Mouse (Mus musculus): ENCODE measurements around the gene Hnf1b.

Gene Hnf1b

DNA sequence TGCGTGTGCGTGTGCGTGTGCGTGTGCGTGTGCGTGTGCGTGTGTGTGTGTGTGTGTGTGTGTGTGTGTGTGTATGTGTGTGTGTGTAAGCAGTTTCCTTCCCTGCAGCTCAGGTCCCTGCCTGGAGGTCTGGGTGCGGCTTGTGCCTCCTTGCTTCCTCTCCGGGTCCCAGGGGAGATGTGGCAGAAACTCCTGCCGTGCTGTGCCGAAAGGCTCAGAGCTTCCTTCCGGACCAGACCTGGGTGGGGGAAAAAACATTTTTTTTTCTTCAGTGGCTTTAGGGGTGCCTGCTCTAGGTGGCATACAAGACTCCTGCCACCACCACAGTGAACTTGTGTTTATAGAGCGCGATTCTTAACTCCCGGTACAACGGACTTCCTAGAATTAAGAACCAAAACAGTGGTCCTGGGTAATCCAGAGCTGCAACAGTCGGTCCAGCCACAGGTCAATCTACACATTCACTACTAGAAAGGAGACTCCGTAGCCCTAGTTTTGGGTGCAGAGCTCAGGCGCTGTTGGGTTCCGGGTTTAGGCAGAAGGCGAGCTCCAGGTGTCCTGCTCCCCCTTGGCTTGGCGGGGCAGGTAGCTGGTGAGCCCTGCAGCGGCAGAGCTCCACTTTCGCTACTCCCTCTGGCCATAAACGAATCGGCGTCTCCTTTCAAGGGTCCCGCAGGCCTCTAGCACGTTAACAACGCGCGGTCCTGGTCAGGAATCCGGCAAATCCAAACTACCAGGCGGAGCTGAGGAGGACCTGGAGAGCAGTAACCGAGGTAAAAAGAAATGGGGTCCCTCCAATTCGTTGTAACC is at the start of gene Hnf1b:
Hnf1b (plus strand) TSS at position 535 of the 807 bp plus-strand sequence.
- peak; percentile 44 for DNase-seq

DNA sequence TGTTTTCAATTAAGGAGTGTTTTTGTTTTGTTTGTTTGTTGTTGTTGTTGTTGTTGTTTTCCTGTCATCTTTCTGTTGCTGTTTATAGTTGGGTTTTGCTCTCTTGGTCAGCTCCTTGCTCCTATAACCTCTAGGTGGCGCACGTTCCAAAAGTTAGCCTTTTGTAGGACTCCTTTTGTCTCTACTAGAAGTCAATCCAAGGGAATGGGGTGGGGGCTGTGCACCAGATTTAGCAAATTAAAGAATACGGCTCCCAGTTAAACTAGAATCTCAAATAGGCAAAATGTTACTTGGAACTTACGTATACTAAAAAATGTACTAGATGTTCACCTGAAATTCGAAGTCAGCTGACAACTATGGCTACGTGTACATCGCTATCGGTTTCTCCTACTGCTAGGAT is 47.7 kb upstream of the Hnf1b start:
- peak; percentile 67 for DNase-seq

DNA sequence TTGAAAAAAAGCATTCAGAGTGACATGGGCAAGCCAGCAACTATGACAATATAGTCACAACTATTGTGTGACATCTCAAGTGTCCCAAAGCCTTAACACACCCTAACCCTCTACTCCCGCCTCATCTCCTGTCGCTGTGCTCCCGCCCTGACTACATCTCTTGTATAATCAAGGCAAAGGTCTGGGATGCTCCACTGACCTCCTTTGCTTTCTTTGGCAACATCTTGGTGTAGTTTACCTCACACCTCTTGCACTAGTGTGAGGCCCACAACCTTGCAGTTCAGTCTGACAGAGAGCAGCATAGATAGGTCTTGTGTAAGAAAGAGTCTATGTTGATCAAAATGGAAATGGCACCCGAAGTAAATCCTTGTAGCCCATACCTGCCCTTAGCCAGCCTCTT is 47.3 kb upstream of the Hnf1b start:
- DNase-seq: no peak

DNA sequence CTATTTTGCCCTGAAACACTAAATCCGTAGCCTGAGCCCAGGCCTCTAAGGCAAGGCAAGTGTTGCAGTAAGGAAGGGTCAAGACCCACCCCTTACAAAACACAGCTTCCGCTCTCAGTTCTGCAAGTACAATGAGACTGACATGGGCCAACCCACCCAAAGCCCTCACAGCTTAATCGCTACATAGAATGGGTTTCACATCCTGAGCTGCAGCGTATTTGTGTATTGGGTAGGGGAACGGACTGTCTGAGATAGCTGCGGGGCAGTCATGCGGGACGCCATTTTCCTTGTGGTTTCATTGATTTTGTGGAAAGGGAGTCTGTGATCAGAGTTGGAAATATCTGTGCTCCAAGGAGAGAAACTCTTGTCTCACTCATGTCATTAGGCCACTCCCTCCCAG is 39.4 kb upstream of the Hnf1b start:
- no peak for DNase-seq

DNA sequence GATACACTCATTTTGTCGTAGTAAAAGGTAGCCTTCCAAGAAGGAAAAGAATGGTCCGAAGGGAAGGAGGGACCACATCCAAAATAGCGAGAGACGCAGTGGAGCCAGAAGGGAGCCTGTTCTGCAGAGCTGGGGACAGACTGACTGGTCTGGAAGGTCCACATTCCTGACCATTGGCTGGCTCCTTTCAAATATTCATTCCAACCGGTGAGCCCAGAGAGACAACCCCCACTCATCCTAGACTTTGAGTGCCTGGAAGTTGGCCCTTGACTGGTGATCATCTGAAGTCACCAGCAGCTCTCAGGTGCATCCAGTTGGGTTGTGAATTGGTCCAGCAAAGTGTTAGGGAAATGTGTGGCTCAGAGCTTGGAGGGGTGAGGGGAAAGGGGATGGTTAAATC is 34.7 kb upstream of the Hnf1b start:
- DNase-seq: peak; percentile 12

DNA sequence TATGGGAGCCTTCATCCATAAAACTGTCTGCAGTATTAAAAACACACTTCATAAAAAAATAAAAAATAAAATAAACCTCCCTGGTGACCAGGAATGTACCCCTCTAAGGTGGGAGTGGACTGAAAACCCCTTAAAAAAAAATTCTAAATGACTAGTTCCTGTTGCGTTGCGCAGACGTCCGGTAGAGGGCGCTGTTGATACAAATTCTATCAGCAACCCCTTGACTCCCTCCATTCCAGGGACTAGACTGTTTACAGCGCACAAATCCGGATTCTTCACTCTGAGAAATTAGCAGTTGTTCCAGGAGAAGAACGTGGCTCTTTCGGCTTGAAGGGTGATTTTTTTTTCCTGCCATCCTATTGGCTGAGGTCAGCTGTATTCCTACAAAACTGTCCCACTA is 34.2 kb upstream of the Hnf1b start:
- DNase-seq: peak; percentile 81

DNA sequence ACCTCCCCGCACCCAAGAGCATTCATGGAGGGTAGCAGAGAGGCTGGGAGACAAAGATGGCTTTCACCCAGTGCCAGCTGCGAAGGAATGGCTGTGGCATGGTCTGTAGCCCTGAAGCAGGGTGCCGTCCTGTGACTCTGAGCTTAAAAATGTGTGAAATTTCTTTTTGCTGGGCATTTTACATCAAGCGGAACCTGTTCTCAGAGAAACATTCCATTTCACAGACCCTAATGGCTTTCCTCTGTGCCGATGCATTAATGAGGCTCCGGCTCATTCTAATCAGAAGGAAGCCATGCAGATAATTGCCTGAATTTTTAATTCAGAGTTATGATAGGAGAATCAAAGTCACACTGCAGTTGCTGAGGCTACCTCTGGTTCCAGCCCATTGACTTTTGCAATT is 32.8 kb upstream of the Hnf1b start:
- DNase-seq: no peak

DNA sequence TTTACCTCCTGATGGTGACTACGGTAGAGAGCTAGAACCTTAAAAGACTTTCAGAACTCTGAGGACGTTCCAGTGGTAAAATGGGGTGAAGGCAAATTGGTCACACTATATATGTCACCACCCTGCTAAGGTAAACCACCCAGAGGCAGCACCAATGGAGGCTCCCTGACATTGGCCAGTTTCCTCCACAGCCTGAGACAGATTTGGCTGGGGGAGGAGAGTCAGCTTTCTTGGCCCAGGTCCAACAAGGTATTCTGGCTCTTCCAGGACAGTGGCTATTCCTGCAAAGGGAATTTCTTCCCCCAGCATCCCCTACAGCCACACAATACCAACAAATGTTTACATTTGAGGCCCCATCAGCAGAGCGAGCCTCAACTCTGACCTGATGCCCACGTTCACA is 31.9 kb upstream of the Hnf1b start:
- DNase-seq: no peak

DNA sequence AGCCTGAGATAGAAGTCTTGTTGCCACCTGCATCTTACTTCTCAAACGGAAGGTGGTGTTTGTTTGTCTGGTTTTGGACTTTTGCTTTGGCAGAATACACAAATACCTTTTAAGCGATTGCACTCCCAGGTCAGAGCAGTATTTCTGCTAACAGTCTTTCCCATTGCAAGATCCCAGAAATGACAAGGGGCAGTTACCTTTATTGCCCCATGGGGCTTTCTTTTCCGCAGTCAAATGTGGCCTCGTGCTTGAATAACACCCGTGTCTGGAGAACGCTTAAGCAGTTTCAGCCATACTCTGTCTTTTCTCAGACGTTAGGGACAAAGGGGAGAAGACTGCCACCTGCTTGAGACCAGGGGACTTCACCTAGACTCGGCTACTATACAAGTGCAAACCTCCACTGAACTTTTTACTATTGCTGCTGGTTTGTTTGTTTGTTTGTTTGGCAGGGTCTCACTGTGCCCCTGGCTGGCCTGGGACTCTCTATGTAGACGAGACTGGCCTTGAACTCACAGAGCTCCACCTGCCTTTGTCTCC is 31.2 kb upstream of the Hnf1b start:
- no peak for DNase-seq

DNA sequence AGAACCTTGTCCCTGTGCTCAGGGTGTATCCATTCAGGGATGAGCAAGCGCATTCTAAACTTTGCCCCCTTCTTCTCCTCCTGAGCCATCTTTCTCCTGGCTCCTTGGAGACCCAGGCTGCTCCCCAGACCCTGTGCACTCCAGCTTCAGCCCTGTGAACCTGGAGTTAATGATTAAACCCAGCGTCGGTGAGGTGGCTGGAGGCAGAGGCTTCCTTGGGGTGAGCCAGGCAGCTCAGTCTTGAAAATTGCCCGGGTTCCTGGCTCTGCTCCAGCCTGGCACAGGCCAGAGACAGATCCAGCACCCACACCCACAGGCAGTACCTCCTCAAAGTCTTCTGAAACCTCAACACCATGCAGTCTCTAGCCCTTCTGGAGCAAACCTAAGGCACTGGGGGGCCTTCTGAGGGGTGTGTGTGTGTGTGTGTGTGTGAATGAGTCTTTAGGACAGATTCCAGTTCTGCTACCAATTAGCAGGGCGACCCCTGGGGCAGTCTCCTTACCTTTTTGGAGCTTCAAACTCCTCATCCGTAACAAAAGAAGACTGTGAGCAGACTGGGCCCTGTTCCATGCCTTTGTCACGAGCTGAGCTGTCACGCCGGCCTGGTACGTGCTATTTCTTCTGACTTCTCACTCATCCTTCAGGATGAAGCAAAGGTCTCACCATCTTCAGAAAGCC is 29.9 kb upstream of the Hnf1b start:
- DNase-seq: peak; percentile 7

DNA sequence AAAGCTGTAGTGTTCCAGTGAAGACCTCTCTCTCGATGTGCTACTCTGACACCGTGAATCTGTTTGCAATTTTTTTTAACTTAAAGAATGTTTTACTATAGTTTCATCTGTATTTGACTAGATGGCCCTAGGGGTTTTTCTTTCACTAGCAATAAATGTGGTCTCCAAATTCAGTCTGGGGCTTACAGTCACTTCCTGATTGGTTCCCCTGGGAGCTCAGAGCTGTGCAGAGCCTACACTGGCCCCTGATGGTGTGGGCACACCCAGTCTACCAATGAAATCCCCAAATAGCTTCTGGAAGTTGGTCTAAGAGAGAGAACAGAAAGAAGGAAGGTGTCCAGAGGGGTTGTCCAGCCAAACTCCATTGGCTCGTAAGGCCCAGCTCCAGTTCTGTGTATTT is 23.7 kb upstream of the Hnf1b start:
- no peak for DNase-seq

DNA sequence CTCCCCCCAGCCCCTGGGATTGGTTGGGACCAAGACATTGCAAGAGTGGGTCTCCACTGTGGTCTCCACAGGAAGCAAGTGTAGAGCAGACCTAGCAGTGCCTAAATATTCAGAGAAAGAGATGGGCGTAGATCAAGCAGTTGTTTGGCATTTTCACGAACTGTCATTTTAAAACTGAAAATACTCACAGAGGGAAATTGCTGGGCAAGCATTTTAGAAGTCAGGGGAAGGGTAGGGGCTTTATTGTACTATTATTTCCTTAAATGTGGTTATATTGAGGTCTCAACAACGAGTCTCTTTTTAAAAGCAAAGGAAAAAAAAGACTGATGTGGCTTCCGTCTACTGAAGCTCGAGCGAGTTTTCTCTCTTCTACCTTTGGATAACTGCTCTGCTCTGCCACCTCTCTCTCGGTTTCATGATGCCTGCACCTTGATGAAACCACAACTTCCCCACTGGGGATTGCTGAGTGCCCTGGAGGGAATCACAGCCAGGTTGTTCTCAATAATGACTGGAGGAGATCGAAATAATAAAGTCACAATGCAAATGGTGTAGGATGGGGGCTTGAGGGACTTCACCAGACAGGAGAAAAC is 21.2 kb upstream of the Hnf1b start:
- DNase-seq: no peak

DNA sequence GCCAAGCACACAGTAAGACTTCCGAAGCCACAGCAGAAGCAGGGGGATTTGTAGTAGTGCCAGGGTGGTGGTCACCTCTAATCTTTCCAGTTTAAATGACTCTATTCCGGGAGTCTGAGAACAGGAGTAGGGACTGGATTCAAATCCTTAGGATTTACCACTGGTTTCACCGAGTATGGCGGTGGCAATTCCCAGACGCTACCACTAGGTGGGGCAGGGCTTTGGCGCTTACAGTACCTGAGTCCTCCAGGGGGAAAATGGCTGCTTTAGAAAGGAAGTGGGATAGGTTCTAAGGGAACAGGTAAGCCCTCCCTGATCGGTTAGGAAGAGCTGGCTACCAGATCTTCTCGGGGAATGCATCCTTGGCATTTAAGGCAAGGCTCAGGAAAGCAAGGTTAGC is 17.5 kb upstream of the Hnf1b start:
- DNase-seq: peak; percentile 69

DNA sequence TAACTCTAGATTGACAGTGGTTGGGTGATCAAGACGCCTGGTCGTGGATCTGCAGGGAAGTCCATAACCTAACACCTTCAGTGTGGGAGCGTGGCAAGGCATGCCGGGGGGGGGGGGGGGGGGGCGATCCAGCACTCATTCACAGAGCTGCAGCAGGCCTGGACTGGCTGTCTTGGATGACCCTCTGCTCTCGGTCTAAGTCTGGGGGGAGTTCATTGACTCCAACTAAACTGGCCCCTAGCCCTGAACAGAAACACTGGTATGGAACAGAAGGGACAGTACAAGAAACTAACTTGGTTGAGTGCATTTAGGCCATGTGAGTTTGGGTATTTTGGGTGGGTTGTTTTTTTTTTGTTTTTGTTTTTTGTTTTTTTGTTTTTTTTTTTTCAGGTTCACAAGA is 16.3 kb upstream of the Hnf1b start:
- DNase-seq: no peak

DNA sequence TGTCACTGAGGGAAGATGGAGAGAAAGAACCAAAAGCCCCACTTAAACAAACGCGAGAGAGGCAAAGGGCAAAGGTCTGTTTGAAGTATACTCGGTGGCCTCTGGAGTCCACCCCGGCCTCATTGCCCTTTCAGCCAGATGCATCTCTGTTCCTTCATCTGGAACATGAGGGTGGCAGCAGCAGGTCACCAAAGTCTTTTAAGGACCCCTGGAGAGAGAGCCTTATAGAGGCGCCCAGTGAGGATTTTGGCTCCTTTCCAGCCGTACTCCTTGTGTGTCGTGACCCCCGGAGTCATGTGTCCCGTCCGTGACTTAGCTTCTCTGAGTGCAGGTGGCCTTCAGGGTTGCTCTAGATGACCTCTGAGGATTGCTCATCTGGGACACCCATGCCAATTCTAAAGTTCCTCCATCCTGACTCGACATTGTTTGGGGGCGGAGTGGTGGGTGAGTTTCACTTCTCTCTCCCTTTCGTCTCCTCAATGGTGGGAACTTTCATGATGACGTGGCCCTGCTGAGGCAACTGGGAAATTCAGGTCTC is 15.8 kb upstream of the Hnf1b start:
- peak; percentile 28 for DNase-seq

DNA sequence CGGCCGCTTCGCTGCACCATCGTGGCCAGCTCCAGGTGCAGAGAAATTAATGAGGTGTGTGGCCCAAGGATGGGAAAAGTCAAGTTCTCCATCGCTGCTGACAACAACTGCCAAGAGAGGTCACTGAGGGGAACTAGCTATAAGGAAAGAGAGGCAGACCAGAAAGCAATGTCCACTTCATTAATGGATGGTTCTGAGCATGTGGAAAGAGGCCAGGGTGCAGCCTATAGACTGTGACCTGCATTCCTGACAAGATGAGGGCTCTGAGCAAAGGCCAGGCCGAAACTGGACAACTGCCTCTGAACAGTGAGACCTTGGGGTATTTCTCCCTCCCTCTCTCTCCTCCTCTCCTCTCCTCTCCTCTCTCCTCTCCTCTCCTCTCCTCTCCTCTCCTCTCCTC is 10.4 kb upstream of the Hnf1b start:
- DNase-seq: no peak

DNA sequence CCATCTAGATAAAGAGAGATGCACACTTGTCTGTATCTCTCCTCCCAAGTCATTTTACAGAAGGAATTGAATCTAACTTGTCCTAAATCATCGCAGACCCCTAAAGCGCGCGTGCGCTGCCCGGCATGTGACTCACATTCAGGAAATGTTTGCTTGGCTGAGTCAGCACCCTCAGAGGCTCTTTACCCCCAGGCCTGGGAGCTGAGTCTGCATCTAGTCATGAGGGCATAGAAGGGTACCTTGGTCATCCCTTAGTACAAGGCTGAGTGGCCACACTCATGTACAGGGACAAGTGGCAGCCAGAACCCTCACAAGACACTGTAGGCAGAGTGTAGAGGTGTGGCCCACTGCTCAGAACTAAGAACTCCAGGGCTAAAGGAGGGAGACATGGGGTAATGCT is 6.3 kb upstream of the Hnf1b start:
- peak; percentile 30 for DNase-seq

DNA sequence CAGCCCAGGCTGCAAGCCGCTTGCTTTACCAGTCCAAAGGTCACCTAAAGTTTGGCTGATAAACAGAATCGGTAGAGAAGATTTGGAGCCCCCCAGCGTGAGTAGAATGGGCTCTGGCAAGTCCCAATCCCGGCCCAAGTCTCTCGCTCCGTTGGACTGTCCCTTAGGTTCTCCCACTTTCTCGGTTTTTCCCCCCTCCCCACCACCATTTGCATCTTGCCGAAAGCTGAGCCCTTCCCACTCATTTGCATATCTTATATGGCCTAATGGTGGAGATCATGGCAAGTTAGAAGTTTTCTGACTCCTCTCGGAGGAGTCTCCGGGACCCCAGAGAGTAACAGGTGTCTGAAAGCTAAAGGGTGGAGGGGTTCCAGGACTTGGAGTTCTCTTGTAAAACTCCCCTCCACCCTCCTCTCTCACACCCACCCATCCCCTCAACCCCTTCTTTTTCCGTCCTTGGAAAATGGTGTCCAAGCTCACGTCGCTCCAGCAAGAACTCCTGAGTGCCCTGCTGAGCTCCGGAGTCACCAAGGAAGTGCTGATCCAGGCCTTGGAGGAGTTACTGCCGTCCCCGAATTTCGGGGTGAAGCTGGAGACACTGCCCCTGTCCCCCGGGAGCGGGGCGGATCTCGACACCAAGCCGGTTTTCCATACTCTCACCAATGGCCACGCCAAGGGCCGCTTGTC is 866 bp downstream of the Hnf1b start:
- DNase-seq: peak; percentile 62

DNA sequence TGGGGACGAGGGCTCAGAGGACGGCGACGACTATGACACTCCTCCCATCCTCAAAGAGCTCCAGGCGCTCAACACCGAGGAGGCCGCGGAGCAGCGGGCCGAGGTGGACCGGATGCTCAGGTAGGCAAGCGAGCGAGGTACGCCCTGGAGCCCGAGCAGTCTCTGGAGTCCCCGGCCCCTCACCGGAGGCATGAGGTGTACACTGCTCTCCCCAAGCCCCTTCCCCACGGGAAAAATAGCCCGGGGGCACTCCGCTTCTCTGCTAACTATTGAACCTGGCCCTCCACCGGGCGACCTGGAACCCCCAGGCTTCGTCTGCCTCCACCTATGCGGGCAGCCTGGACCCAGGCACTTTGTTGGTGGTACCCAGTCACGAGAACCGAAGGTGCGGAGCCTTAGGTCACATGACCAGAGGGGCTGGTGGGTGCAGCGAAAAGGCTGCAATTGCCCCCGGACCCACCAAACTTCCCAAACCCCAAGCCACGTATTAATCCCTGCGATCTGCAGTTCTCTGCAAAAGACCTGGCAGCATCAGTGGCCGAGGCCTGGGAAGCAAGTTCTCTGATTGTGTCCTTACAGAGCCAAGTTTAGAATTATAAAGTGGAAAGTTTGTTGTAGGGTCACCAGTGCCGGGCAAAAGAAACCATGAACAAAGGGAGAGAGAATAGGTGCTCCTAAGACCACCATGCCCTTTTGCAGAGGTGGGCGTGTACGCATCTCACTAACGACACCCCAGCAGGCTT is 1.6 kb downstream of the Hnf1b start:
- DNase-seq: peak; percentile 15

DNA sequence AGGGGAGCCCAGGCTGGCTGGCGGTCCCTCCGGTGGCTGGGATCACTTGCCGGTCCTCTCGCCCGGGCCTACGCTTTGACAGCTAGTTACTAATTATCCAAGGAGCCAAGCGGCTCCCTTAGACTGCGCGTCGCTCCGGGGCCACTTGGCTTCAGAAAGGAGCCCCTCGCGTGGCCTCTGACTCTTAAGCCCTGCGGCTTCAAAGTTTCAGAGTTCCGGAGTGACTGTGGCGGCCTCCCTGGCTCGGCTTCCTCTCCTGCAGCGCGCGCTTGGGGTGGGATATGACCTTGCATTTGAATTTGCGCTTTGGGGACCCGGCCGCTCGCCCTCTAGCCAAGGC is 2.1 kb downstream of the Hnf1b start:
- DNase-seq: peak; percentile 17

DNA sequence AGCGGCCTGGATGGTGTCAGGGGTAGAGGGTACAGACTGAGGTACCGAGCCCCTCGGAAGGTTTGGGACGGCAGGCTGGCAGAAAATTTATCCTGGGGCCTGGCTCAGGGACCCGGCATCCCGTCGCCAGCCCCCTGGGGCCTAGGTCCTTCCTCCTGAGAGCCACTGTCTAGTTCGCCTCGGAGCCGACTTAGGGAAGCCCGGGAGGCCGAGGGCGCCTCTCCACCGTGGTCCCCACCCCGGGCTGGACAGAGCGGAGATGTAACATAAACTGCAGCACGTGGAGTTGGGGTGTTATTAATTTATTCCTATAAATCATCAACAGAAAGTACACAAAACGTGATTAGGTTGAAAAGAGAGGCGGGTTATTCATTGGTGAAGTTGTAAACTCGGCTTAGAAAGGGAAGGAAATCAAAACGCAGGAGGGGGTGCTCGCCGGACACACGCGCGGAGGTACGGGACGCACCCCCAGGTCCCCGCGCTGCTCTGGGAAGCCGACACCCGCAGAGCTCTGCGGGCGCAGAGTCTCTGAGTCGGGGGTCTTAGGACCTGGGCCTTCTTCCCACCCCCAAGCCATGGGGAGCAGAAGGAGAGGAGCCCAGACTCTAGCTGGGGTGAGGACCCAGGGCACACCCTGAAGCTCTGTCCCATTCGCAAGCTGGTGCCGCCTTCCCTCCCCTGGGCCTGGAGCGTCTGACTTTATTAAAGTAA is 2.8 kb downstream of the Hnf1b start:
- peak; percentile 12 for DNase-seq
